Mouse (Mus musculus): ENCODE measurements at regions not wholly inside any gene's neighbourhood (a gene's known extent, or its start where the extent isn't known, plus 50 kb on each side); places are given as distances from the start of the nearest gene placed in this dataset.

DNA sequence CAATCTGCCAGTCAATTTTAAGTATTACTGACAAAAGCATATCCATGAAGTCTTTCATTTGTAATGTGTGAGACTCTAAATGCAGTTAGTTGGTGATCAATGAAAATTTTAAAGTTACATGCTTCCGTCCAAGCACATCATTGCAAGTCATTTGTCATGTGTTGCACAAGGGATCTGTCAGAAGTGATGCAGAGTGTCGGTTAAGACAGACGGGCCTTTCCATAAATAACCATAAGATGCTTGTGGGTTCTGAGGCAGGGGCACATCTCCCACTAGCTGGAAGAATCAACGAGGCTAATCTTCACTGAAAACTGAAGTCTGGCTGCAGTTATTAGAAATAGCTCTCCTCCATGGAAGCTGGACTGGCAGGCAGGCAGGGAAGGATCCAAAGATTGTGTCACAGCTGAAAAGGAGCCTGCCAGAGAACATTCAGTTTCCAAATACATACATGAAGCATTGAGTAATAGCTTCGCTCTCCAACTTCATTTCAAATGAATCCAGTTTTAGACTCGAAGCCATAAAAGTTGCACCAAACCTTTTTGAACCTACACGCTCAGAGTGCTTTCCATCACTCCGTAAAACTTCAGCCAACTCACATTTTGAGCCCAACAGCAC, 241.8 kb downstream of the Gsdmc2 start:
- H3K4me1 ChIP-seq (ENCODE audit: control insufficient read depth in 1 of 2, insufficient read depth in 2 of 2, low read length in 2 of 2) = no peaks in the 10 kb centered on the region
- H3K9me3 ChIP-seq (replicated peaks; ENCODE audit: insufficient read depth, low read length) = no peaks in the 10 kb centered on the region
- H3K27me3 ChIP-seq (ENCODE audit: control insufficient read depth in 1 of 2, insufficient read depth in 2 of 2, low read length in 2 of 2) = no peaks in the 10 kb centered on the region
- H3K79me2 ChIP-seq (ENCODE audit: control insufficient read depth, insufficient read depth, low read length, poor library complexity) = no peaks in the 10 kb centered on the region
- TF ChIP-seq GABPA (IDR thresholded peaks at IDR 0.05; ENCODE audit: low read depth, low read length) = no peak
- no peak for TF ChIP-seq POLR2AphosphoS2 (IDR thresholded peaks at IDR 0.05; ENCODE audit: low read length)
- TF ChIP-seq CHD2 (IDR thresholded peaks at IDR 0.05; ENCODE audit: low read length) = no peak
- no peak for TF ChIP-seq ZMIZ1 (IDR thresholded peaks at IDR 0.05; ENCODE audit: low read depth, low read length)
- no peak for TF ChIP-seq NRF1 (IDR thresholded peaks at IDR 0.05; ENCODE audit: insufficient read depth, low read depth, low read length, poor library complexity, severe bottlenecking)
- no peak overlapping the region for H3K4me3 ChIP-seq (ENCODE audit: control insufficient read depth in 1 of 2, insufficient read depth in 1 of 2, low read depth in 2 of 2, low read length in 2 of 2)
- H3K27ac ChIP-seq (ENCODE audit: control insufficient read depth, low read depth, low read length) = no peak overlapping the region
- no peaks in the 10 kb centered on the region for H3K36me3 ChIP-seq (ENCODE audit: control insufficient read depth in 1 of 2, insufficient read depth in 2 of 2, low read length in 2 of 2)
- no peak for DNase-seq (ENCODE audit: low read depth, low spot score)
- no peak overlapping the region for H3K9ac ChIP-seq (ENCODE audit: control insufficient read depth, low read depth, low read length, poor library complexity, severe bottlenecking)

DNA sequence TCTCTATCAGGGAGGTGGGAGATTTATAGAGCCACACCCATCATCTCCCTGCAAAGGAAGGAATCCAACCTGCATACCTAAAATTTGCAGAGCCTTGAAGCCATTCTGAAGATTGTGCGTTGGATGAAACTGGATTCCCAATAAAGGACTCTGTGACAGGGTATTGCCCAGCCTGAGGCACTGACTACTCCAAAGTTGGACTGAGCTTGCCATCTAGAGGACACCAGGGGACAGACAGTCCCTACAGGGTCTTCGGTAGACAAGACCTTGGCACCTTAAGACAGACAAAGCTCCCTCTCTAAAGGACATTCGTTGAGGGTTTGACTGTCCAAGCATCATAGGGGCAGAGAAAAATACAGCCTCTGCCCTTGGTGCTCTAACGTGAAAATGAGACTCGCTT, 243.4 kb downstream of the Gsdmc2 start:
- no peaks in the 10 kb centered on the region for H3K9me3 ChIP-seq (replicated peaks; ENCODE audit: insufficient read depth, low read length)
- H3K4me1 ChIP-seq (ENCODE audit: control insufficient read depth in 1 of 2, insufficient read depth in 2 of 2, low read length in 2 of 2) = no peaks in the 10 kb centered on the region
- H3K36me3 ChIP-seq (ENCODE audit: control insufficient read depth in 1 of 2, insufficient read depth in 2 of 2, low read length in 2 of 2) = no peaks in the 10 kb centered on the region
- no peaks in the 10 kb centered on the region for H3K79me2 ChIP-seq (ENCODE audit: control insufficient read depth, insufficient read depth, low read length, poor library complexity)
- no peak overlapping the region for H3K27ac ChIP-seq (ENCODE audit: control insufficient read depth, low read depth, low read length)
- H3K4me3 ChIP-seq (ENCODE audit: control insufficient read depth in 1 of 2, insufficient read depth in 1 of 2, low read depth in 2 of 2, low read length in 2 of 2) = no peak overlapping the region
- DNase-seq (ENCODE audit: low read depth, low spot score) = no peak
- no peaks in the 10 kb centered on the region for H3K27me3 ChIP-seq (ENCODE audit: control insufficient read depth in 1 of 2, insufficient read depth in 2 of 2, low read length in 2 of 2)
- TF ChIP-seq KAT2A (conservative IDR thresholded peaks at IDR 0.05; ENCODE audit: low read depth, low read length) = no peak
- TF ChIP-seq USF1 (IDR thresholded peaks at IDR 0.05; ENCODE audit: low read depth, low read length) = no peak
- TF ChIP-seq CTCF (IDR thresholded peaks at IDR 0.05 in 2 of 3, conservative IDR thresholded peaks at IDR 0.05 in 1 of 3; ENCODE audit: control insufficient read depth in 1 of 3, insufficient read depth in 1 of 3, low read depth in 2 of 3, low read length in 3 of 3, poor library complexity in 1 of 3, severe bottlenecking in 1 of 3) = peak in 2 of 3 experiments; percentile 22 to 28; a peak in 3 of 6 replicates
- TF ChIP-seq CHD1 (IDR thresholded peaks at IDR 0.05; ENCODE audit: low read depth, low read length) = no peak
- peak; percentile 33 for TF ChIP-seq RAD21 (IDR thresholded peaks at IDR 0.05; ENCODE audit: low read depth, low read length)
- no peak for TF ChIP-seq BHLHE40 (IDR thresholded peaks at IDR 0.05; ENCODE audit: borderline replicate concordance, low read depth, low read length)
- TF ChIP-seq MAX (IDR thresholded peaks at IDR 0.05; ENCODE audit: low read length) = no peak
- TF ChIP-seq SMC3 (IDR thresholded peaks at IDR 0.05; ENCODE audit: low read depth, low read length) = peak; percentile 20; the same call in 1 of the 2 replicates
- TF ChIP-seq POLR2AphosphoS5 (IDR thresholded peaks at IDR 0.05; ENCODE audit: borderline replicate concordance, low read depth, low read length) = no peak
- TF ChIP-seq NRF1 (IDR thresholded peaks at IDR 0.05; ENCODE audit: insufficient read depth, low read depth, low read length, poor library complexity, severe bottlenecking) = no peak
- TF ChIP-seq ZKSCAN1 (IDR thresholded peaks at IDR 0.05; ENCODE audit: low read depth, low read length) = no peak
- no peak for TF ChIP-seq NELFE (IDR thresholded peaks at IDR 0.05; ENCODE audit: low read depth, low read length)
- TF ChIP-seq MAZ (IDR thresholded peaks at IDR 0.05; ENCODE audit: low read depth, low read length) = no peak
- no peak for TF ChIP-seq ETS1 (IDR thresholded peaks at IDR 0.05; ENCODE audit: low read depth, low read length)
- no peak for TF ChIP-seq SIN3A (IDR thresholded peaks at IDR 0.05; ENCODE audit: low read length)
- no peak for TF ChIP-seq MEF2A (IDR thresholded peaks at IDR 0.05; ENCODE audit: extremely low read depth, insufficient replicate concordance, low read depth, low read length, poor library complexity, severe bottlenecking)
- no peak for TF ChIP-seq POLR2AphosphoS2 (IDR thresholded peaks at IDR 0.05; ENCODE audit: low read length)
- H3K9ac ChIP-seq (ENCODE audit: control insufficient read depth, low read depth, low read length, poor library complexity, severe bottlenecking) = no peak overlapping the region
